Mouse (Mus musculus) gonadal fat pad, adult 2 months (tissue): ENCODE results near the gene Gnptg. TPM values are rescaled to one million over a fixed set of nuclear protein-coding genes. Genes with fewer than 3 reads are reported as not detected.

Experiments used
- DNase-seq: peaks from one replicate; pipeline ENCODE4 v3.0.0-alpha.2; 2012; ENCODE audit warnings: low read depth
- polyA plus RNA-seq: library from polyadenylated mRNA; depleted of rRNA; stranded (reverse); fragments of >200 nt; gene quantifications from 2 replicates; pipeline ENCODE4 v1.2.3, GENCODE M21; 2012; rRNA removed

The Gnptg gene
- polyA plus RNA-seq: 58.7 and 60.3 TPM in 2 replicates

DNA sequence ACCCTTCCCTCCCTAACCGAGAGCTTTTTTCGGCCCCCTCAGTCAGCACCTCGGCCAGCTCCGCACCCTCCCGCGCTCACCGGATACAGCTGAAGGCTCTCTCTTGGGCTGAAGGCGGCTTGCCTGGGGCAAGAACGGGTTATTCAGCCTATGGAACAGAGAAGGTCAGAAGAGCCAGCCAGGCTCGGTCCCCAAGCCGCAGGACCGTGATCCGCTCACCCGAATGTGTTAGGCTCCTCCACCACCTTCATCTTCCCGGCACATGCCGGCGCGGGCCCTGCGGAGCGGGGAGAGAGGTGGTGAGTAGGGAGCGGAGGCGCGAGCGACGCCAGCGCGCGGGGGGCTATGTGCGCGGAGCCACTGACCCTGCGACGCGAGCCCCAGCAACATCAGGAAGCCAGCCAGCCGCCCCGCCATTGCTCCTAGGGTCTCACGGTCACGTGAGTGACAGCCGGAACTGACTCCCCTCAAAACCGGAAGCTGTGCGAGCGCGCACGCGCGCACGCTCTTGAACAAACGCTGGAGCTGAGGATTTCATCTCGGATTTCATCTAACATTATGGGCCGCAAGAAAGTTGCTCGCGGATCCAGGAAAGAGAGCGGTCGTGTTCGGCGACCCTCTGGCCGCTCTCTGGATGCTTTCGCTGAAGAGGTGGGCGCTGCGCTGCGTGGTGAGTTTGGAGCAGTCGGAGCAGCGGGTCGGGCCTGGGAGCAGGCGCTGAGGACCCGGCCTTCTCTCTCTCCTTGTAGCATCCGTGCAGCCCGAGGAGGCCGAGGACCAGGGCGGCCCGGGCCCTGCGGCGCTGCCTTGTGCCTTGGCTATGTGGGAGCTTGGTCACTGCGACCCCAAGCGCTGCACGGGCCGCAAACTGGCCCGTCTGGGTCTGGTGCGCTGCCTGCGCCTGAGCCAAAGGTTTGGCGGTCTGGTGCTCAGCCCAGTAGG, at the start of gene Gnptg, which contains the start of gene Tsr3:
Gene Gnptg (minus strand): TSS at position 430 of the 942 bp plus-strand sequence.
Gene Tsr3 (plus strand): TSS at position 476 of the 942 bp plus-strand sequence.
- DNase-seq: no peak

DNA sequence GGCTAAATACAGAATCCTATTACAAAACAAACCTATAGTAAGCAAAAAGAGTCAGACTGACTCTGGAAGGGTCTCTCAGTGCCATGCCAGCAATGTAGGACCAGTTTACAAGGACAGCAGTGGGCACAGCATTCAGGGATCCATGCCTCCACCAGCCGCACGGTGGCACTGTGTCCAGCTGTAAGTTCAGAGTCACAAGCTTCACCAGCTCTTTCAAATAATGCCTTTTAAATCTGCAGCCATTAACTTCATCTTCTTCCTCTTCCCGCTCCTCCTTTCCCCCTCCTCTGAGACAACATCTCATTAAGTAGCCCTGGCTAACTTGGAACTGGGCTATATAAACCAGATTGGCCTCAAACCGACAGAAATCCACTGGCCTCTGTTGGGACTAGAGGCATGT, 48.9 kb upstream of the Gnptg start:
- no peak for DNase-seq

DNA sequence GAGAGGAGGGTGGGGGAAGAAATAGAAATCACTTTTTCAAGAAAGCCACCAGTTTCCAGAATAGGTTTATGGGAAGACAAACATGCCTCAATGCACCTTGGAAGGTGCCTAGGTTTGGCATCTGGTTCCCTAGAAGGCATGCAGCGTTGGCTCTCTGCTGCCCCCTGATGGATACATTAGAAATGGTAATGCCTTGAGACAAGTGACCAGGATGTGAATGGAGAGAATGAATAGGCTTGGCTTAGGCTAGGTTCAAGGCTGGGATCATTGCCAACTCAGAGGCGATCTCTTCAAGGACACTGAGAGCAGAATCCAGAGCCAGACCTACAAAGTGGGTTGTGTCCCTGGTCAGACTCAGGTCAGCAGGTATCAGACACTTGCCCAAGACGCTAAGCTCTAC, 45.1 kb upstream of the Gnptg start:
- no peak for DNase-seq

DNA sequence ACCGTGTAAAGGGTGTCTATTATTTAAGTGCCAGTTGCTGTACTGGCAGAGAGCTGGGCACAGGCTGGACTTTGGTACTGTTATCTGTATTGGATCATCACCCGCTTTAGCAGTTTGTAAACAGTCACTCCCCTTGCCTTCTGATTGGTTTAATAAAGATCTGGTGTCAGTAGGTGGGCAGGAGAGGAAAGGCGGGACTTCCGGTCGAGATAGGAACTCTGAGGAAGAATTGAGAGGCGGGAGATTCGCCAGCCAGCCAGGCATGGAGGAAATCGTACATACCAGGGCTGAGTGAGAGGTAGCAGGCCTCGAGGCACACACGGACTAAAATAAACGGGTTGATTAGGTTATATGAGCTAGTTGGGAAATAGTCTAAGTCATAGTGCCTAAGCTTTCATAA, 42.2 kb upstream of the Gnptg start:
- no peak for DNase-seq

DNA sequence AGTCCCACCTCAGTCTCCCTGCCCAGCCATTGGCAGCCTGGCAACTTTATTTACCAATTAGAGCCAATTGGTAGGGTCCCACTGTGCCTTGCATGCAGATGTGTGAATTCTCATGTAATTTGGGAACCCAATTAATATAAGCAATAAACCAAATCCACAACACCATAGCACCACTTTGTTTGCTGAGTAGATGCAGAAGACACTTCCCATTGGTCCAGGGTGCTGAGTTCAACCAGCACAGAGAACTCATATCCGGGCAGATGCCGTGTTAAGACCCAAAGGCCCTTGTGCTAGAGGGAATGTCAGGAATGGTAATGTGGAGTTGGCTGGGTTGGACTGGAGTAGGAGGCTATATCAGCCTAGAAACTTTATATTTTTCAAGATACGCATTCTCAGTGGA, 35.9 kb upstream of the Gnptg start:
- DNase-seq: no peak

DNA sequence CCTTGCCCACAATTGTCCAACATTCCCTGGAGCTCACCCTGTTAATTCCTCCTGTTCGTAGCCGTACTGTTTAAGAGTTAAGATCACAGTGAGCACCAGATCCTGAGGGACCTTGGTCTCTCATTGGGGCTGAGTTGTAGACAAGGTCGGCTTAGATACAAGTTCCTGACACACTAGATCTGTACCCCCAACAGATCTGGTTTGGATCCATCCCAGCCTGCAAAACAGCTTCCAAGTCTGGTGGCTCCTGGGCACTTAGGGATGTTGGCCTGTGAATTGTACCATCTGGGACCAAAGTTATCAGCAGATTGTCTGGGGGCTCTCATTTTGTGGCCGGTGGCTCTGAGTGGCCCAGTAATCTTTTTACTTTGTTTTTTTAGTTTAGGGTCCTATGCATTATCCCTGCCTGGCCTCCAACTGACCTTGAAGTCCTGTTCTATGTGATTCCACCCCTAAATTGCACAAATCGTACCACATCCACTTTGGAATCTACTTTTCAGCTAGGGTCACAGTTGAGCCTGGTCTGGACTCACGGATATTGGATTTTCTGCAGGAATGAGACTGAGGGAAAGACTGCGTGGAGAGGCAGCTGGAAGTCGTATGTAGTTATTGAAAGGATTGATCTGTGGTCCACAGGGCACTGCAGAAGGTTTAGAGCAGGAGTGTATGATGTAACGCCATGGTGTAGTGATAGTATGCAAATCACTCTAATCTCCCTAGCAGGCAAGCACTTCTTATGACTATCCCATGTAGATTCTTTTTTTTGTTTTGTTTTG, 34.8 kb upstream of the Gnptg start, which contains the start of gene Ube2i:
Gene Ube2i (minus strand): TSS at position 52 of the 776 bp plus-strand sequence.
- DNase-seq: no peak

DNA sequence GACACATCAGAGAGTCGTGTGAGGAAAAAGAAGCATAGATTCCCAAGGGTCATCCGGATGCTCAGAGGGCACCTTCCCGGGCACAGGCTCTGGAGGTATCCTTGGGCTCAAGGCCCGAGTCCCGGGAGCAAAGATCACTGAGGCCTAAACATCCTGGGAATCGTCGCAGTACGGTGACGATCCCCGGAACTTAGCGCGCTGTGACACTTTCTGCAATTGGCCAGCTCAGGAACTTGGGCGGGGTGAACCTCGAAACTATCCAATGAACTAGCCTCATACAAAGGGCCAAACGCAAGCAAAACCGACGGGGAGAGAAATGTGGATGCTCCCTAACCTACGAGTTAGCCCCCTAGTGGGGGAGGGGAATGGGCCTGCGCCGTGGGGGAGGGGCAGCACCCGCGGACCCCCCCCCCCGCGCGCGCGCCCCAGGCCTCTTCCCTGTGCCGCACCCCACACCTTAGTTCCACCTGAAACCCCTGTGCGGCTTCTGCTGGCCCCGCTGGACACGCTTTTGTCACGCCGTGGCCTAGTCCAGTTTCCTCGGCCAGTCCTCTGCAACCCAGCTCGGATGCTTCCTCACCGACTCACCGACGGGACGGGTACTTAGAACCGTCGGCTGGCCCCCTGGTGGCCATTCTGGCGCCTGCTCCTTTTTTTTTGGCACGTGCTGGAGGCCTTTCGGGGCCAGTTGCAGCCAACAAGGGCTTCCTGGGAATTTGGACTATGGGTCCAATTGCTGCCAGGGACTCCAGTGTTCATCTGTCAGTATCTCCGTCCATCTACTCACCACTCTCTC, 34.0 kb upstream of the Gnptg start:
- peak; percentile 98 for DNase-seq

DNA sequence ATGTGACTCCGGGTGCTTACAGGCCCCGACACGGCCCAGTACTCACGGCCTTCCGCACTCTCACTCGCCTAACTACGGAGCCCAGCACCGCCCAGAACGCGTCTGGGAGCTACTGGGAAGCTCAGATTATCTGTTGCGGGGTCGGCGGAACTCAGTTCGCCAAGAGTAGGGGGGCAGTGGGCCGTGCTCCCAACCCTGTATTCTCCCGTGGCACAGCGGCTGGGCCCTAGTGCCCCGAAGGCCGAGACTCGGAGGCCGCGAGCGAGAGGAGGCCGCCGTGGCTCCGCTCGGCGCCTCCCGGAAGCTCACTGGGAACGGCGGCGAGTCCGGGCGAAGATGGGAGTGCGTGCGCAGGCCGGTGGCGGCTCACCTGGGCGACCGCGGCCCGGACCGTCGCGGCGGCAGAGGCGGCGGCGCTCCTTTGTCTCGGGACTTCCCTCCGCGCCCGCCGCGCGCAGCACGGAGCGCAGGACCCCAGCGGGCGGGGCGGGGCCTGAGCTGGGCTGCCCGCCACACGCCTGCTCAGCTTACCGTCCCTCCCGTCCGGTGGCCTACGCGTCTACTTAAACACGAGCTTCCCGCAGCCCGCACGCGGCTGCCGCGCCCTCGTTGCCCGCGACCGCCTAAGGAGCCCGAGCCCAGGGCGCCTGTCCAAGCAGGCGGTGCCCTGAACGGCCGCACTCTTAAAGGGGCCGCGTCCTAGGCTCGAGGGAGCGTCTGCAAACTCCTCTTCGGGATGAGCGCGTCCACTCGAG, 33.2 kb upstream of the Gnptg start:
- no peak for DNase-seq

DNA sequence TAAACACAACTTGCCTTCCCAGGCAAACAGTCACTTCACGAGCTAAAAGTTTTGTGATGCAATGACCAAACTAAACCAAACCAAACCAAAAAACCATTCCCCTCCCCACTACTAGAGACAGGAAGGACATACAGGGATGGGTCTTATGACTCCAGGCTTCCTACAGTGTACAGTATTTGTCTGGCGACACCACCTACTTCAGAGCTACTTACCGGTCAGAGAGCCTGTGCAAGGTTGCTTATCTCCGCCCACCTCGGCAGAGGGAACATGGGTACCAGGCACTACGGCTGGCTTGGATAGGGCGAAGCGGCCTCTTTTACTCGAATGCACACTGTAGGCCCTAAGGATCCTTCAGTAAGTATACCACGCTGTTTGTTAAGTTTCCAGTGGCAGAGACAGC, 32.4 kb upstream of the Gnptg start:
- no peak for DNase-seq

DNA sequence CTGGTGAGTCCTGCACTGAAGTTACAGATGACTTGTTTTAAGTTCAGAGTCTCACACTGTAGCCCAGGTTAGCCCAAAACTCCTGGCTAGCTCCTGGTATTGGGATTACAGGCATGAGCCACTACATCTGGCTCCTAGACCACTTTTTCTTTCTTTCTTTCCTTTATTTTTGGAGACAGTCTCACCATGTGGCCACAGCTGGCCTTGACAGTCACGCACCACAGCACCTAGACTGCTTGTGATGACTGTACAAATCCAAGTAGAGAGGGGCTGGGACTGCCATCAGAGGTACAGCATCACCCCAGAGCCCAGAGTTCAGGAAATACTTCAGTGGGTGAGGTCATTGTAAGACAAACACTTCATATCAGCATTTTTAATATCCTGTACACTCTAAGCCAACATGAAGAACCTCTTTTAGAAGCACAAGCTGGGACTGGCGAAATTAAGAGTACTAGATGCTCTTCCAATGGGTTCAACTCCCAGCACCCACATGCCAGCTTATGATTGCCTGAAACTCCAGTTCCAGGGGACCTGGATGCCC, 30.9 kb upstream of the Gnptg start:
- DNase-seq: no peak

DNA sequence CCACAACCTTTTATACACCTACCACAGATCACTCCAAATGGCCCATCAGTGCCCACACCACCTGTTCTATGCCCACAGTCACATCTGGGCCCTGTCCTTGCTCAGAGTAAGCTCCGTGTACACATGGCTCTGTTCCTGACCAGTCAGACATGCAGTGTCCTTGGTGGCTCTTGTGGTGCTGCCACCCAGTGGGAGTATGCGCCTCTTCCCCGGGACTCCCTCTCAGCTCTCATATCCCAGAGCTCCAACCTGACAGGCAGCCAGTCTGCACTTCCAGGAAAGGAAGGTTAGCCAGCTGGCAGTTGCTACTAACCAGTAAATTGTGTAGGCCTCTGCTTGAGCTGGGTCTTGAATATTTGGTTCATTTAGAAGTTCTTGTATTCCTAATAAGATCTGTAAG, 24.5 kb upstream of the Gnptg start:
- DNase-seq: no peak

DNA sequence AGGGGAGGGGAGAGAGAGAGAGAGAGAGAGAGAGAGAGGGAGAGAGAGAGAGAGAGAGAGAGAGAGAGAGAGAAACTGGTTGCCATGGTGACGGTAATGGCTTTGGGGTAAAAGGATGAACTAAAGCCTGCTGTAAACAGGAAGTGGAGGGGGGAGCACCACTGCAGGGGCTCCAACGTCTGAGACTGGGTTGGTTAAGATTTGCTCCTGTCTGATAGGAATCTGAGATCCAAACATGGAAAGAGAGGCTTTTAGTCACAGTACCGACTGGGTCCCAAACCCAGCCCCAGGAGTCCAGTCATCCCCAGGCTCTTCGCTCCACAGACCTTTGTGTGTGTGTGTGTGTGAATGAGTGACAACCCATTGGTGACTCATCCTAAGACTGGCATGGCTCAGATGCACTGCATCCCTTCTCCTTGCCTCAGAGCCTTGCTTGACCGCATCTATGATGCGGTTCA, 17.9 kb upstream of the Gnptg start:
- no peak for DNase-seq

DNA sequence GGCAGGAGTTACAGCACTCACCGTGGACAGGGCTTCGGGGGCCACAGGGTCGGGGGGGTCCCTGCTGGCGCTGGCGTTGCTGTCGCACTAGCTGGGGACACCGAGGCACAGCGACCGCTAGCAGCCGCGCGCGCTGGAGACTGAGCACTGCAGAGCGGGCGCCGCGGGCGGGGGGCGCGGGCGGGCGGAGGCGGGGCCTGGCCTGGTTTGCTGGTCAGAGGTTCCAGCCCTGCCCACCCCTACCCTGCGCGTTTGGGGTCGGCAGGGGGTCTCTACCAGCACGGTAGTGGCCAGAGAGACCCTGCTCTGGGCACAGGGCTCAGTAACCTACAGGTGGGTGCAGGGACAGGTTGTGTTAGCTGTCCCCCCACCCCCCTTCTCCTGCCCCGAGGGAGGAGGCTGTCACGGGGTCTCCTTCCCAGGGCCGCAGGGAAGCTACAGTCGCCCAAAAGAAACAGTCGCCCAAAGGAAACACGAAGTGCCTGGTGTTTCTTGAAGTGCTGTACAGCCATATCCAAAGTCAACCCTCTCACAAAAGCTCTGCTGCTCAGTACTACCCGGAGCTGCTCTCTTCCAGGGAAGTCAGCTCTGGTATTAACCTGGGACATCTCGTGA, 16.3 kb upstream of the Gnptg start, which contains the start of gene Baiap3:
Gene Baiap3 (minus strand): TSS at position 225 of the 615 bp plus-strand sequence.
- DNase-seq: no peak

DNA sequence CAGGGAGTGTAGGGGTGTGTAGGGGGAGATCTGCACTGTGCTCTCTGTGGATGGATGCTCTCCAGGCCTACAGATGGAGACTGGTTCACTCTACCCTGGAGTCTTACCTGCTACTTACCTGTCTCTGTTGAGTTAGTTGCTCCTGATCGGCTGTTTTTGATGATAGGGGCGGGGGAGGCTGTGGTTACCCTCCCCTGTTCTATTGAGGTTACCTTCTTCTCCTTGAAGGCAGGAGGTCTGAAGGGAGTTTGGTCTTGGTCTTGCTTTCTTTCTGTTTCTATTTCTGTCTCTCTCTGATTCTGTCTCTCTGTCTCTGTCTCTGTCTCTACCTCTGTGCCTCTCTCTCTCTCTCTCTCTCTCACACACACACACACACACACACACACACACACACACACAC, 15.2 kb upstream of the Gnptg start:
- DNase-seq: no peak

DNA sequence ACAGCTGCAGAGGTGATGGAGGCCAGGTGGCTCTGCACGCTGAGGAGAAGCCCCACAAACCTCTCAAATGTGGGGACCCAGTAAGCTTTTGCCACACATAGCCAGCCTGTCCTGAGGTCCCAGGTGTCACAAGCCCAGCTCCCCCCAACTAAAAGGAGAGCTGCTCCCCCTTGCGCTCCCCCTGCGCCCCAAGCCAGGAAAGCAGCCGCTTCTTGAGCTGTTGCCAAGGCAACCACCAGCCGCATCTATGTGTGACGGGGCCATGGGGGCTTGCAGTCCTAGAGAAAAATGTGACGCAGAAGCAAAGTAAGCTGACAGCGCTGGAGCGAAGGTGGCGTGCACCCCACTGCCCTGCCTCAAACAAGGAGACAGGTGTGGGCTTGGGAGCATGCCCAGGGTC, 13.8 kb upstream of the Gnptg start:
- no peak for DNase-seq

DNA sequence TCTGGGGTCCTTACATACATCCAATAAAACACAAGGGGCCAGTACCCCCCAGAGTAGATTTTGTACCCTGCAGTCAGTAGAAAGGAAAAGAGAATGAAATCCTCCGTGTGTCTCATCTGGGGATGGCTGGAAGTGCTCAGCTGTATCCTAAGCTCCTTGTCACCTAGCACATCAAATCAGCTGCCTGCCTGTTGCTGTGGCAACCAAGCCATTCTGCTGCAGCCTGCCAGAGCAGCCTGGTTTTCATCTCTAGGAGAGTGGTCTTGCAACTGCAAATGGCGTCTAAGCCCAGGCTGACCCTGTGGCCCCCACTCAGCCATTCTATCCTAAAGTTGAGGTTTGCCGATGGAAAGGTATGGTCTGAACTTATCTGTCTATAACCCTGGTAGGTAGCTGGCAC, 12.7 kb upstream of the Gnptg start:
- no peak for DNase-seq

DNA sequence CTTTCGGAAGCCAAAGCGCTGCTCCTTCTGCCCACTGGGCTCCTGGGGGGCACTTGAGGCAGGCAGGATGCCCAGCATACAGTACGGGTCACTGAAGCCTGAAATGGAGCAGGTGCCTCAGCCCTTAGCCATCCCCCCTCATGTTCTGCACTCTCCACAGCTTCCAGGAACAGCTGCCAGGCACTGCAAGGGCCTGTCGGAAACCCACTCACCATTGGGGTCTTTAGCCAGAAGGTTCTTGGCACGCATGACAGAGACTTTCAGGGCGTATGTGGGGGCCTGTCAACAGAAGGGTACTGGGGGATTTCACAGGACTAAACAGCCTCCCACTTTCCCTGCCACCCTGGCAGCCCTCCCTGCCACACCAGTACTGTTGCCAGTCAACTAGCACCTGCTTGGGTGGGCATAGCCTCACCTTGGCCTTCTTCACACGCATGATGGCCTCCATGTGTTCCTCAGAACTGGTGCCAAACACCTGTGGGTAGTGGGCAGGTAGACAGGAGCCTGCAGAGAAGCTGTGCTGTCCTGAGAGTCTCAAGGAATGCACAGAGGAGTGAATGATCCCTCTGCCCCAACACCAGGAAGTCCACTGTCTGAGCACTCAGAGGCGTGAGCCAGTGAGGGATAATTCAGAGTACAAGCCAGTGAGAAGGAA, 10.4 kb upstream of the Gnptg start:
- no peak for DNase-seq

DNA sequence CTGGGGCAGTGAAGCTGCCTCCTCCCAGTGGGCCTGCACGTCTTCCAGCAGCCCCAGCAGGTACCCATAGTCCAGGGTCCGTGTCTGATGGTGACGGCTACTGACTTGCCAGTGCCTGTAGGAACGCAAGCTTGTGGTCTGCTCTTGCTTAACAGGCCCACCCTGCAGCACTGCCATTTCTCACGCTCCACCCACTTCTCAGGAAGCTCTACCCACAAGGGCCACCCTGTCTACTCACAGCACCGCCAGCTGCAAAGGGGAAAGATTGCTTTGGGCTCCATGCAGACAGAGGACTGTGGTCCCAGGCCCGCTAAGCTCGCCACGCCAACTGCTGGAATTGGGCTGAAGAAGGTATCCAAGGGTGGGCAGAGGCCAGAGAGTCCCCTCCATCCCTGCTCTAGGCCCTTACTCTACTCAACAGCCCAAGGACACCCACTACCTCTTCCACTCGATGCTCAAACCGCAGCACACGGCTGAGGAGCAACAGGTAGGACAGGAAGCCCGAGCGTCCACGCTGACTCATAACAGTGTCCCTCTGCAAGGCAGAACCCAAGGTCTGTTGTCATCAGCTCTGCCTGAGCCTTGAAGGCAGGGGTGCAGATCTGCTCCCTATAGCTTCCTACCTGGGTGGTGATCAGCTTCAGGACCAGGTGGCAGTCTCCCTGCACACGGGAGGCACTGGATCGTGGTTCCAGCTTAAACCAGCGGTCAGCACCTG, 8.3 kb upstream of the Gnptg start:
- no peak for DNase-seq

DNA sequence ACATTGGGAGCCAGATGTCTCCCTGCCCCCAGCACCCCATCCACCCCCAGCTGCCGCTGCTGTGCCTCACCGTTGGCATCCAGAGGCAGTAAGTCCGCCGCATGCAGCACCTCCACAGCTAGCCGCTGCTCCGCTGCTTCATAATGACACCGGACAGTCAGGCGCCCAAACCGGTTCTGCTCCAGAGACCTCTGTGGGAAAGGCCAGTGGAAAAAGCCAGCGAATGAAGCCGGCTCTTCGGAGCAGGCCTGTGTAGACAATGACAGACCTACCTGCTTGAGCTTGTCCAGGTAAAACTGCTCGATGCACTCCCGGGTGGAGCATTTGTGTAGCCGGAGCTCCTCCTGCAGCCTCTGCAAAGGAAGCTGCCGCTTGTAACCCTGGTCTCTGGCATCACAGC, 4.3 kb upstream of the Gnptg start:
- DNase-seq: no peak
